Mouse (Mus musculus) myocyte (in vitro differentiated cells): ENCODE measurements around the gene Plekhd1. TPM values are rescaled to one million over a fixed set of nuclear protein-coding genes. Genes with fewer than 3 reads are reported as not detected.

ENCODE experiments used
- H3K27me3 ChIP-seq: one replicate; pipeline ENCODE4 v1.6.1; 2011; ENCODE audit not compliant: control insufficient read depth, insufficient read depth, insufficient read length
- H3K36me3 ChIP-seq: one replicate; pipeline ENCODE4 v1.6.1; 2011; ENCODE audit not compliant: control insufficient read depth, insufficient read depth
- H3K4me2 ChIP-seq: one replicate; pipeline ENCODE4 v1.6.1; 2011; ENCODE audit warnings: low read depth, control low read depth
- H3K4me3 ChIP-seq: one replicate; pipeline ENCODE4 v1.5.1; 2011; ENCODE audit warnings: mild to moderate bottlenecking, control low read depth, moderate library complexity
- H3K79me2 ChIP-seq: one replicate; pipeline ENCODE4 v1.6.1; 2011; ENCODE audit not compliant: control insufficient read depth, insufficient read depth
- H3ac ChIP-seq: one replicate; pipeline ENCODE4 v1.6.1; 2011; ENCODE audit not compliant: control insufficient read depth, insufficient read length
- CEBPB ChIP-seq: IDR thresholded peaks from 2 replicates; pipeline ENCODE4 v1.6.1; 2011; ENCODE audit warnings: mild to moderate bottlenecking, moderate library complexity; ENCODE audit not compliant: poor library complexity, insufficient read depth, severe bottlenecking
- E2F4 ChIP-seq: IDR thresholded peaks from one replicate; pipeline ENCODE4 v1.6.1; 2011; ENCODE audit warnings: mild to moderate bottlenecking, control low read depth, moderate library complexity; ENCODE audit not compliant: insufficient read depth
- MAX ChIP-seq: IDR thresholded peaks from one replicate; pipeline ENCODE4 v1.6.1; 2011; ENCODE audit warnings: low read depth, mild to moderate bottlenecking, control low read depth
- MYOD1 ChIP-seq, 3 experiments: IDR thresholded peaks; one replicate each; pipeline ENCODE4 v1.6.1; 2011; ENCODE audit warnings: control low read depth in 2 of 3, low read depth in 2 of 3, mild to moderate bottlenecking in 2 of 3, moderate library complexity in 1 of 3; ENCODE audit not compliant: insufficient read length in 2 of 3, control insufficient read depth in 1 of 3
- MYOG ChIP-seq, 3 experiments: IDR thresholded peaks; one replicate each; pipeline ENCODE4 v1.6.1; 2011; ENCODE audit warnings: control low read depth in 2 of 3, low read depth in 2 of 3, mild to moderate bottlenecking in 2 of 3; ENCODE audit not compliant: insufficient read length in 2 of 3, control insufficient read depth in 1 of 3, insufficient read depth in 1 of 3
- POLR2A ChIP-seq: IDR thresholded peaks from one replicate; pipeline ENCODE4 v1.6.1; 2011; ENCODE audit warnings: low read depth, mild to moderate bottlenecking, control low read depth, moderate library complexity; ENCODE audit not compliant: insufficient read length
- POLR2AphosphoS2 ChIP-seq: IDR thresholded peaks from one replicate; pipeline ENCODE4 v1.6.1; 2011; ENCODE audit warnings: low read depth, control low read depth; ENCODE audit not compliant: insufficient read length
- REST ChIP-seq: IDR thresholded peaks from one replicate; pipeline ENCODE4 v1.6.1; 2011; ENCODE audit warnings: mild to moderate bottlenecking, control low read depth, moderate library complexity; ENCODE audit not compliant: insufficient read depth, insufficient read length
- SRF ChIP-seq: IDR thresholded peaks from one replicate; pipeline ENCODE4 v1.6.1; 2011; ENCODE audit warnings: low read depth; ENCODE audit not compliant: control insufficient read depth, insufficient read length
- TCF12 ChIP-seq: IDR thresholded peaks from one replicate; pipeline ENCODE4 v1.6.1; 2011; ENCODE audit warnings: mild to moderate bottlenecking, control low read depth; ENCODE audit not compliant: poor library complexity, insufficient read depth, severe bottlenecking
- TCF3 ChIP-seq: IDR thresholded peaks from one replicate; pipeline ENCODE4 v1.6.1; 2011; ENCODE audit warnings: low read depth, control low read depth; ENCODE audit not compliant: insufficient read length
- USF1 ChIP-seq: IDR thresholded peaks from one replicate; pipeline ENCODE4 v1.6.1; 2011; ENCODE audit warnings: low read depth, mild to moderate bottlenecking, control low read depth, moderate library complexity
- polyA plus RNA-seq: library from polyadenylated mRNA; unstranded; fragments of >200 nt; fragmentation: generic; extraction: Trizol; gene quantifications from one replicate; pipeline ENCODE4 v1.2.1, GENCODE M21; 2012; ENCODE audit warnings: missing spikeins

Gene Plekhd1
- polyA plus RNA-seq, 1 experiment: not detected

- H3K4me3 ChIP-seq: no peak overlapping the region
- H3K4me2 ChIP-seq: peak overlapping the region; percentile 63
- H3K27me3 ChIP-seq: no peaks in the 10 kb centered on the region
- H3ac ChIP-seq: no peak overlapping the region
- peaks cover 7% of the 10 kb centered on the region for H3K36me3 ChIP-seq
- H3K79me2 ChIP-seq: peaks cover 80% of the 10 kb centered on the region
- no peak for TF ChIP-seq TCF12
- no peak for TF ChIP-seq REST
- TF ChIP-seq MYOD1 (IDR thresholded peaks at IDR 0.05; ENCODE audit: control insufficient read depth in 1 of 3, insufficient read length in 2 of 3, low read depth in 2 of 3): no peak
- no peak for TF ChIP-seq MYOG (IDR thresholded peaks at IDR 0.05; ENCODE audit: control insufficient read depth in 1 of 3, insufficient read depth in 1 of 3, insufficient read length in 2 of 3, low read depth in 2 of 3)
- no peak for TF ChIP-seq CEBPB
- no peak for TF ChIP-seq USF1
Observed at GRCm38 (mm10) chr12:80646377-80646776, 46.0 kb upstream of the Plekhd1 start.

GRCm38 (mm10) chr12:80653951-80654658 lies 38.3 kb upstream of the Plekhd1 start:
- H3K27me3 ChIP-seq: no peaks in the 10 kb centered on the region
- H3ac ChIP-seq: no peak overlapping the region
- no peak overlapping the region for H3K4me3 ChIP-seq
- peaks cover 20% of the 10 kb centered on the region for H3K79me2 ChIP-seq
- H3K36me3 ChIP-seq: no peaks in the 10 kb centered on the region
- TF ChIP-seq CEBPB: no peak
- TF ChIP-seq MYOD1 (IDR thresholded peaks at IDR 0.05; ENCODE audit: control insufficient read depth in 1 of 3, insufficient read length in 2 of 3, low read depth in 2 of 3): no peak
- TF ChIP-seq TCF12: no peak
- TF ChIP-seq SRF: no peak
- no peak for TF ChIP-seq MAX
- no peak for TF ChIP-seq REST
- no peak overlapping the region for H3K4me2 ChIP-seq

- no peak overlapping the region for H3K4me3 ChIP-seq
- no peak overlapping the region for H3K4me2 ChIP-seq
- no peaks in the 10 kb centered on the region for H3K36me3 ChIP-seq
- H3K27me3 ChIP-seq: no peaks in the 10 kb centered on the region
- no peak for TF ChIP-seq MAX
- no peak for TF ChIP-seq REST
- TF ChIP-seq POLR2A: no peak
- no peak for TF ChIP-seq USF1
- no peak for TF ChIP-seq TCF3
- no peak for TF ChIP-seq POLR2AphosphoS2
- TF ChIP-seq MYOD1 (IDR thresholded peaks at IDR 0.05; ENCODE audit: control insufficient read depth in 1 of 3, insufficient read length in 2 of 3, low read depth in 2 of 3): no peak
- no peak for TF ChIP-seq SRF
- no peak for TF ChIP-seq CEBPB
- no peak for TF ChIP-seq E2F4
- TF ChIP-seq TCF12: no peak
- no peak for TF ChIP-seq MYOG (IDR thresholded peaks at IDR 0.05; ENCODE audit: control insufficient read depth in 1 of 3, insufficient read depth in 1 of 3, insufficient read length in 2 of 3, low read depth in 2 of 3)
- H3ac ChIP-seq: no peak overlapping the region
- H3K79me2 ChIP-seq: peaks cover 17% of the 10 kb centered on the region
Observed at GRCm38 (mm10) chr12:80654659-80655025, 37.7 kb upstream of the Plekhd1 start.

GRCm38 (mm10) chr12:80658661-80659060 lies 33.7 kb upstream of the Plekhd1 start:
- TF ChIP-seq MAX (no peak), TCF3 (no peak), MYOD1 (IDR thresholded peaks at IDR 0.05; ENCODE audit: control insufficient read depth in 1 of 3, insufficient read length in 2 of 3, low read depth in 2 of 3) (no peak), POLR2AphosphoS2 (no peak), CEBPB (no peak), E2F4 (no peak), REST (no peak), SRF (no peak), USF1 (no peak)
- H3K36me3 ChIP-seq: peaks cover 3% of the 10 kb centered on the region
- H3K4me3 ChIP-seq: no peak overlapping the region
- H3K79me2 ChIP-seq: peaks cover 10% of the 10 kb centered on the region
- no peaks in the 10 kb centered on the region for H3K27me3 ChIP-seq
- no peak overlapping the region for H3ac ChIP-seq
- H3K4me2 ChIP-seq: no peak overlapping the region

GRCm38 (mm10) chr12:80662322-80662721 lies 30.1 kb upstream of the Plekhd1 start:
- Histone ChIP-seq H3K79me2 (no peaks in the 10 kb centered on the region), H3K4me3 (no peak overlapping the region), H3K27me3 (no peaks in the 10 kb centered on the region), H3K36me3 (peaks cover 12% of the 10 kb centered on the region), H3K4me2 (no peak overlapping the region), H3ac (no peak overlapping the region)
- TF ChIP-seq USF1: no peak
- TF ChIP-seq POLR2AphosphoS2: no peak
- TF ChIP-seq TCF12: no peak
- no peak for TF ChIP-seq E2F4
- no peak for TF ChIP-seq CEBPB
- no peak for TF ChIP-seq REST
- TF ChIP-seq MYOG (IDR thresholded peaks at IDR 0.05; ENCODE audit: control insufficient read depth in 1 of 3, insufficient read depth in 1 of 3, insufficient read length in 2 of 3, low read depth in 2 of 3): no peak
- no peak for TF ChIP-seq MYOD1 (IDR thresholded peaks at IDR 0.05; ENCODE audit: control insufficient read depth in 1 of 3, insufficient read length in 2 of 3, low read depth in 2 of 3)
- no peak for TF ChIP-seq MAX
- no peak for TF ChIP-seq SRF
- no peak for TF ChIP-seq TCF3
- TF ChIP-seq POLR2A: no peak
